Mouse (Mus musculus): ENCODE measurements around the gene Hmgxb4. TPM values are rescaled to one million over a fixed set of nuclear protein-coding genes. Genes with fewer than 3 reads are reported as not detected.
A peak's percentile ranks its signal among the peaks of the same experiment; 100 is the strongest.

Hmgxb4 gene
- polyA plus RNA-seq, 1 experiment: 6.0 TPM

GRCm38 (mm10) chr8:74973904-74974303 lies 19.3 kb upstream of the Hmgxb4 start:
- Histone ChIP-seq H3K27ac (ENCODE audit: control insufficient read depth, insufficient read depth, low read depth, low read length) (no peak overlapping the region), H3K36me3 (ENCODE audit: control insufficient read depth, insufficient read depth, low read length) (no peaks in the 10 kb centered on the region)
- TF ChIP-seq POLR2A (IDR thresholded peaks at IDR 0.05; ENCODE audit: control insufficient read depth, low read depth, low read length) (no peak), CTCF (IDR thresholded peaks at IDR 0.05; ENCODE audit: control insufficient read depth, insufficient read depth, insufficient replicate concordance, low read depth, low read length) (no peak)

GRCm38 (mm10) chr8:74977427-74977826 lies 15.7 kb upstream of the Hmgxb4 start:
- Histone ChIP-seq H3K4me1 (ENCODE audit: control insufficient read depth, insufficient read depth, low read length) (peaks cover 3% of the 10 kb centered on the region; the same call in 1 of the 2 replicates), H3K4me3 (ENCODE audit: control insufficient read depth, low read depth, low read length) (no peak overlapping the region), H3K27ac (ENCODE audit: control insufficient read depth, insufficient read depth, low read depth, low read length) (no peak overlapping the region), H3K36me3 (ENCODE audit: control insufficient read depth, insufficient read depth, low read length) (no peaks in the 10 kb centered on the region), H3K27me3 (ENCODE audit: control insufficient read depth, insufficient read depth, low read length) (no peaks in the 10 kb centered on the region)
- TF ChIP-seq POLR2A (IDR thresholded peaks at IDR 0.05; ENCODE audit: control insufficient read depth, low read depth, low read length) (no peak), CTCF (IDR thresholded peaks at IDR 0.05; ENCODE audit: control insufficient read depth, insufficient read depth, insufficient replicate concordance, low read depth, low read length) (no peak)

More at GRCm38 (mm10) chr8:74973904-74974303, 19.3 kb upstream of the Hmgxb4 start:
- peaks cover 3% of the 10 kb centered on the region; the same call in 1 of the 2 replicates for H3K4me1 ChIP-seq (ENCODE audit: control insufficient read depth, insufficient read depth, low read length)
- no peak overlapping the region for H3K4me3 ChIP-seq (ENCODE audit: control insufficient read depth, low read depth, low read length)
- no peaks in the 10 kb centered on the region for H3K27me3 ChIP-seq (ENCODE audit: control insufficient read depth, insufficient read depth, low read length)

DNA sequence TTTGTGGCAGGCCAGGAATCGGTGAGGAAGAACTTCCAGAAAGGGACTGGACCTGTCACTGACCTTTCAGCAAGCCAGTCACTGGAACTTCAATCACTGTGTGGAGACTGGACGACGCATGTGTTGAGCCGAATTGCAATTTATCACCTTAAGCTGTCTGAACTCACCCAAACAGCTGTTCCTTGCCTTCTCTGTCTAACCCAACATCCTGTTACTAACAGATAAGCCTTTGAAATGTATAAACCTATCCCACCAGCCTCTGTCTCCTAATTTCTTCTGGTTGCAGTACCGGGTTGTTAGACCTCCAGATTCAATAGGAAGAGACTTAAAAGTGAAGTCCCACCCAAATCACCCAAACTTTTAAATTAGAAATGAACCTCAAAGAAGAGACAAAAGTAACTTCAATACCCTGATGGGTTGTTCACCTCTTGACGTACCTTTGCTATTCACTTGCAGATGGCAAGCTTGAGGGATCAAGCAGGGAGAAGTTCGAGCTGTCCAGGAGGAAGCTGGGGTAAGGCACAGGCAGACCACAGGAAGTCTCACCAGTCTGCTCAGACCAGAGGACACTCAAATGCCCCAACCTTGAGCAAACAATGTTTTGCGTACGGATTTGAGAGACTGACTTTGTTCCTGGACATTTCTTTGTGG lies 13.0 kb upstream of the Hmgxb4 start:
- no peaks in the 10 kb centered on the region for H3K27me3 ChIP-seq (ENCODE audit: control insufficient read depth, insufficient read depth, low read length)
- H3K4me1 ChIP-seq (ENCODE audit: control insufficient read depth, insufficient read depth, low read length): no peaks in the 10 kb centered on the region
- no peak overlapping the region for H3K27ac ChIP-seq (ENCODE audit: control insufficient read depth, insufficient read depth, low read depth, low read length)
- H3K36me3 ChIP-seq (ENCODE audit: control insufficient read depth, insufficient read depth, low read length): no peaks in the 10 kb centered on the region
- no peak overlapping the region for H3K4me3 ChIP-seq (ENCODE audit: control insufficient read depth, low read depth, low read length)
- TF ChIP-seq CTCF (IDR thresholded peaks at IDR 0.05; ENCODE audit: control insufficient read depth, insufficient read depth, insufficient replicate concordance, low read depth, low read length) (no peak), POLR2A (IDR thresholded peaks at IDR 0.05; ENCODE audit: control insufficient read depth, low read depth, low read length) (no peak)

DNA sequence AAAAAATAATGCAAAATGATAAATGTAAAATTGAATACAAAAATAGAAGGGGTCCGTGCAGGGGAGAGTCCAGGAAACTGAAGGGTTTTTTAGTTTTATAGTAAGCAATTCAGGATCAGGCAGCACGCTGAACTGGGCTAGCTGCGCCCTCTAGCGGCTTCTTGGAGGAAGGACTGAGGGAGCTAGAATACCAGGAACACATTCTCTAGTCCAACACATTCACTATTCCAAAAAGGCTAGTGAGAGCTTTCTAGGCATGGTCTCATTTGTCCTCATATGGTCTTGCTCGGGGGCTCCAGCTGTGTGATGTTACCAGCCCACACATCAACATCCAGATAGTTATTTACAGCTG lies 12.5 kb upstream of the Hmgxb4 start:
- Histone ChIP-seq H3K36me3 (ENCODE audit: control insufficient read depth, insufficient read depth, low read length) (no peaks in the 10 kb centered on the region), H3K27ac (ENCODE audit: control insufficient read depth, insufficient read depth, low read depth, low read length) (no peak overlapping the region), H3K4me3 (ENCODE audit: control insufficient read depth, low read depth, low read length) (no peak overlapping the region), H3K27me3 (ENCODE audit: control insufficient read depth, insufficient read depth, low read length) (no peaks in the 10 kb centered on the region), H3K4me1 (ENCODE audit: control insufficient read depth, insufficient read depth, low read length) (no peaks in the 10 kb centered on the region)
- TF ChIP-seq POLR2A (IDR thresholded peaks at IDR 0.05; ENCODE audit: control insufficient read depth, low read depth, low read length) (no peak), CTCF (IDR thresholded peaks at IDR 0.05; ENCODE audit: control insufficient read depth, insufficient read depth, insufficient replicate concordance, low read depth, low read length) (peak; percentile 88)

DNA sequence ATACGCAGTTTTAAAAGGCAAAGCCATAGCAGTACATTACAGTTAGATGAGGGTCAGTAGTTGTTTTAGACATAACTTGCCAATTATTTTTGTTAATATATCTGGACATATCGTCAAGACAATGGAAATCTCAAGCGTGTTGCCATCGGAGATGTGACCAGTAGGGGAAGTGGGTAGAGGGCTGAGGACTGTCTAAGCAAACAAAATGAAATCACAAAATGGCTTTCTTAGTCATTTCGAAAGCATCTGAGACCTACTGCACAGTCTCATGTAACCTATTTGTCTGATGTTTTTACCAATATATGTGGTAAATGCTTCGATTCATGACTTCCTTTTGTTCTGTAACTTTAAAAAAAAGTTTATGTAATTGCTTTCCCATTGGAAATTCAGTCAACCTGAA lies 11.3 kb upstream of the Hmgxb4 start:
- Histone ChIP-seq H3K27ac (ENCODE audit: control insufficient read depth, insufficient read depth, low read depth, low read length) (no peak overlapping the region), H3K36me3 (ENCODE audit: control insufficient read depth, insufficient read depth, low read length) (no peaks in the 10 kb centered on the region), H3K4me1 (ENCODE audit: control insufficient read depth, insufficient read depth, low read length) (no peaks in the 10 kb centered on the region), H3K27me3 (ENCODE audit: control insufficient read depth, insufficient read depth, low read length) (no peaks in the 10 kb centered on the region), H3K4me3 (ENCODE audit: control insufficient read depth, low read depth, low read length) (no peak overlapping the region)
- TF ChIP-seq POLR2A (IDR thresholded peaks at IDR 0.05; ENCODE audit: control insufficient read depth, low read depth, low read length) (no peak), CTCF (IDR thresholded peaks at IDR 0.05; ENCODE audit: control insufficient read depth, insufficient read depth, insufficient replicate concordance, low read depth, low read length) (no peak)

DNA sequence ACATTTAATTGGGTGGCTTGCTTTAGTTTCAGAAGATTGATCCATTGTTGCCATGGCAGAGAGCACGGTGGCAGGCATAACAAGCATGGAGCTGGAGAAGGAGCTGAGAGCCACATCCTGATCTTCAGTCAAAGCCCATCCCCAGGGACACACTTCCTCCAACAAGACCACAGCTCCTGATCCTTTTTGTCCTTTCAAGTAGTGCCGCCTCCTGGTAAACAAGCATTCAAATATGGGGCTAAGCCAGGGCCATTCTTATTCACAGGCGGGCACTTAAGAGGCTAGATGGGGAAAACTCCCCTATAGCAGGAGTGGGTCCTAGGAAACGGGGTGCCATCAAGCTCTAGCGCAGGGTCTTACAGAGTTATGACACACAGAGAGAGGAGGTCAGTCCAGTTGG lies 5.7 kb upstream of the Hmgxb4 start:
- Histone ChIP-seq H3K27me3 (ENCODE audit: control insufficient read depth, insufficient read depth, low read length) (no peaks in the 10 kb centered on the region), H3K36me3 (ENCODE audit: control insufficient read depth, insufficient read depth, low read length) (no peaks in the 10 kb centered on the region), H3K4me1 (ENCODE audit: control insufficient read depth, insufficient read depth, low read length) (0 out of 2 replicates have a peak, but pooled peaks cover 2% of the 10 kb centered on the region), H3K27ac (ENCODE audit: control insufficient read depth, insufficient read depth, low read depth, low read length) (no peak overlapping the region), H3K4me3 (ENCODE audit: control insufficient read depth, low read depth, low read length) (no peak overlapping the region)
- TF ChIP-seq POLR2A (IDR thresholded peaks at IDR 0.05; ENCODE audit: control insufficient read depth, low read depth, low read length): no peak
- no peak for TF ChIP-seq CTCF (IDR thresholded peaks at IDR 0.05; ENCODE audit: control insufficient read depth, insufficient read depth, insufficient replicate concordance, low read depth, low read length)

DNA sequence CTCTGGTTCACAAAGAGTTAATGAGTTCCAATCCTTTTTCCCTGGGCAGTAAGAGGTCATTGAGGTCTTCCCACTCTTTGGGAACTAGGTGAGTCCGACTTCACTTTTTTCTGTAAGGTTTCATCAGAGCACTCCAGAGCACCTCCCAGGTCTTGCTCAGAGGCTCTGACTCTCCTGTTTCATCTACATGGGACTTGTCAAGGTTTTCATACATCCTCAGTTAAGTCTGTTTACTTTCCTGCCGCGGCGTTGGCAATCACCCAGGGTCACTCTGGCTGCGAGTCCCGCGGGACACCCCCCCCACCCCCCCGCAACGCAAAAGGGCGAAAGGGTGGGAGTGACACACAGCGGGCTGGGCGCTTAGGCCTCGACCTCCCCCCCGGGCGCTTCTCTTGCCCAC lies 3.1 kb upstream of the Hmgxb4 start:
- no peaks in the 10 kb centered on the region for H3K27me3 ChIP-seq (ENCODE audit: control insufficient read depth, insufficient read depth, low read length)
- peaks cover 6% of the 10 kb centered on the region for H3K4me1 ChIP-seq (ENCODE audit: control insufficient read depth, insufficient read depth, low read length)
- no peak overlapping the region for H3K27ac ChIP-seq (ENCODE audit: control insufficient read depth, insufficient read depth, low read depth, low read length)
- TF ChIP-seq CTCF (IDR thresholded peaks at IDR 0.05; ENCODE audit: control insufficient read depth, insufficient read depth, insufficient replicate concordance, low read depth, low read length) (no peak), POLR2A (IDR thresholded peaks at IDR 0.05; ENCODE audit: control insufficient read depth, low read depth, low read length) (no peak)
- H3K36me3 ChIP-seq (ENCODE audit: control insufficient read depth, insufficient read depth, low read length): no peaks in the 10 kb centered on the region
- H3K4me3 ChIP-seq (ENCODE audit: control insufficient read depth, low read depth, low read length): no peak overlapping the region
